Mouse (Mus musculus): ENCODE results near the gene Gm7694.

Gene Gm7694

DNA sequence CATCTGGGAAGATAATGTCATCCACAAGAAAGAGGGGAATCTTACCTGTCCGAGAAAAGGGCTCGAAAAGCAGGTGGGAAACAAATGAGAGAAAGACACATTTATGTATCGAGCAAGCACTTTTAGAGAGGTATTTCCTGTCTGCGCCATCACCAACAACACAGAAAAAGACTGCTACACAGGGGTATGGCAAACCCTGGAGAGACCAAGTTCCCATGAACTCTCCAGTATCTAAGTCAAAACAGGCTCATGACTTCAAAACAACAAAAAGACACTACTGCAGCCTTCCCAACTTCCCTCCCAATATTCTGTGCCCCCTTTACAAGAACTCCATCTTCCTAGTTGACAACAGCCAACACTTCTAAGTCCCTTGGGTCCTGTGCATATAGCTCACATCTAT is at the start of gene Gm7694:
Gene Gm7694, minus strand, starts transcription at position 101 of the 400 bp plus-strand sequence.
- DNase-seq (ENCODE audit: low spot score in 2 of 2): no peak

- DNase-seq (ENCODE audit: low spot score in 2 of 2): peak; percentile 16 to 35
These were observed 47.2 kb upstream of the Gm7694 start for GRCm38 (mm10) chr1:170353335-170353734.

GRCm38 (mm10) chr1:170351080-170351479 is 44.9 kb upstream of the Gm7694 start:
- DNase-seq (ENCODE audit: low spot score in 2 of 2): no peak

- no peak for DNase-seq (ENCODE audit: low spot score in 2 of 2)
These were observed 40.1 kb upstream of the Gm7694 start for GRCm38 (mm10) chr1:170346266-170346665.

GRCm38 (mm10) chr1:170343906-170344305 is 37.8 kb upstream of the Gm7694 start:
- DNase-seq (ENCODE audit: low spot score in 2 of 2): no peak

DNA sequence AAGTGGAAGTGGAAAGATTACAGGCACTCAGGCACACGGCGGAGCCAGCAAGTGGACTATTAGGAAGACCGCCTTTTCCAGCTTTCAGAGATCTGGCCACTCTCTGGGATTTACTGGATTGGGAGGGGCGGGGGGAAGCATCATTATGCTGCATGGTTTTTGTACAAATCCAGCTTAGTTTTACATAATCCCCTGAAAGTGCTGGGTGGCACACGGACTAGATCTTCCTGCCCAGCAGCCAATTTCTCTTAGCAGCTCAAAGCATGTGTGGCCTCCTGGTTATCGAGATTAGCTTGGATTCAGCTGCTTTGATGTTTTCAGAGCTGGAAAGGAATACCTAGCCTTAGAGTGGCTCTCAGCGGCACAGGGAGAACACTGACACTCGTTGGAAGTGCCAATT is 36.9 kb upstream of the Gm7694 start:
- DNase-seq (ENCODE audit: low spot score in 2 of 2): no peak

DNA sequence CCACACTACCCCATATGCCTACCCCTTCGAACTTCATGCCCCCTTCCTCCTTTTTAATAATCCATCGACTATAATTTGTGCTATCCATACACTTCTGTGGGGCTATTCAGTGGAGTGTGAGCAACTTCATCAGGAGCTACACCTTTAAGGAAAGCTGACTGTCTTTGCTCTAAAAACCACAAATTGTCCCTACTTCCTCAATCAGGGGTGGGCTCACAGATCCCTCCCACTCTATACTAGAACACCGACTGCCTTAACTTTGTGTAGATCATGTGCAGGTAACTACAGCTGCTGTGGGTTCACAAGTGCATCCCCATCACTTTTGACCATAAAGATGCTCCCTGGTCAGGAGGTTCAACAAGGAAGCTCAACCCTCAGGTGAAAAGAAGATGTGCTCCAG is 33.8 kb upstream of the Gm7694 start:
- DNase-seq (ENCODE audit: low spot score in 2 of 2): no peak

DNA sequence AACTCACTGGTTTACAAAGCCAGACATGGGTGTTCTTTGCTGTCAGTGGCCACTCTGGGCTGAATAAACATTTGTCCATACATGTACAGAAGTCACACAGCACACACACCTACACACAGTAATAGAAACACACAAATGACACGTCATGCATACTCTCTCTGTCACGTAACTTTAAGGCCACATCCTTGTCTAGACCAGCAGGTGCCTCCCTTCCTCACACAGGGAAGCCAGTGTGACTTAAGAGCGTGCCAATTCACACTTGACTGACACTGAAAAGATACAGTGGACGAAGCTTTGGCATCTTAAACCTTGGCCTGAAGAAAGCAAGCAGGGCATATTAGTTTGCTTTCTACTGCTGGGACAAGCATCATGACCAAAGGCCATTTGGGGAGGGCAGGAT is 26.6 kb upstream of the Gm7694 start:
- DNase-seq (ENCODE audit: low spot score in 2 of 2): no peak

- DNase-seq (ENCODE audit: low spot score in 2 of 2): no peak
These were observed 25.8 kb upstream of the Gm7694 start for GRCm38 (mm10) chr1:170331926-170332325.

DNA sequence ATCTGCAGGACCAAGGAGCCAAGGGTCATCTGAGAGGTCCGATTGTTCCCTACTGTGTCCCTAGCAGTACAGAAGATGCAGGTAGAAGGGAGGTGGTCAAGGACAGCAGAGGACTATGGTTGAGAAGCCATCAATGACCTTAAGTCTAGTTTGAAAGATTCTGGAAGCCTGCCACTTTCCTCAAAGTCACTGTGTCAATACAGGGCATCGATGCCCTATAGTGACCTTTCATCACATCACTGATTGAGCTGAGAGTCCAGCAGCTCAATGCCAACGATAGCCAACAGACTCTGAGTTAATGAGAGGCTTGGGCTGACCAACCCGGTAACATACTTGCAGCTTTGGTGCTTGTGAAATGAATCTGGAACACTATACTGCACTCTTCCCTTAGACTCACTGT is 19.1 kb upstream of the Gm7694 start:
- DNase-seq (ENCODE audit: low spot score in 2 of 2): no peak

DNA sequence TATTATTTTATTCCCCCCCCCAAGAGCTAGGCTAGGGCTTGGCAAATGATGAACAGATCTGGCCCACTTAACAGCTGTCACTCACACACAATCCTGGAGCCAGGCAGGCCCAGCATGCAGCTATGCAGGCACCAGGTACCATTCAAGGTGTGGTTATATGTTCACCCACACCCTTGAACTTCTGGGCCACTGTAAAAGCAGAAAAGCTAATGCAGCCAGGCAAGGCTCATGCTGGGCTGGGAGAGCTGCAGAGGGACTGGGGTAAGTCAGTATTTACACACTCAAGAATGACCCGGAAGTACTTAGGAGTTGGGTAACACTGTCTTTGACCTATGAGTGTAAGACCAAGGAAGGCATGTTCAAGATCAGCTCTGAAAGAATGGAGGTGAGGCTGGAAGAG is 18.2 kb upstream of the Gm7694 start:
- no peak for DNase-seq (ENCODE audit: low spot score in 2 of 2)

DNA sequence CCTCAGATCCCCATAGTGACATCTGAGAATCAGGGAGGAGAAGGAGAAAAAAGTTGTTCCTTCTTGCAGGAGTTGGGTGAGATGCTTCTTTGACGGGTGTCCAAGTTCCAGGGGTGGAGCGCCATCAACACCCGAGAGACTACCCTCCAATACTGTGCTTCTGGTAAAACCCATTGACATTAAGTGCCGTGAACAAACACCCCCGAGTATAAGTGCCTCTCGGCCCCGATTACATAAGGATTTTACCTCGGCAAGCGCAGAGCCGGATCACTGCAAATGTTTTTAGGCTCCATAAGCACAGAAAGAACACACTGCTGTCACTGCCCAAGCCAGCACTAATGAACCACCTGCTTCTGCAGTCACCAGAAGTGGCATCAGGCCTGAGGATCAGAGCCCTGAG is 16.9 kb upstream of the Gm7694 start:
- no peak for DNase-seq (ENCODE audit: low spot score in 2 of 2)

GRCm38 (mm10) chr1:170322046-170322445 is 15.9 kb upstream of the Gm7694 start:
- no peak for DNase-seq (ENCODE audit: low spot score in 2 of 2)

- no peak for DNase-seq (ENCODE audit: low spot score in 2 of 2)
These were observed 5.3 kb upstream of the Gm7694 start for GRCm38 (mm10) chr1:170311431-170311830.

- DNase-seq (ENCODE audit: low spot score in 2 of 2): no peak
These were observed 2.4 kb upstream of the Gm7694 start, which contains the start of gene Spata46 for GRCm38 (mm10) chr1:170308503-170308902. Gene Spata46 (plus strand): TSS chr1:170308803.

- DNase-seq (ENCODE audit: low spot score in 2 of 2): no peak
These were observed 1.1 kb downstream of the Gm7694 start for GRCm38 (mm10) chr1:170305002-170305401.

DNA sequence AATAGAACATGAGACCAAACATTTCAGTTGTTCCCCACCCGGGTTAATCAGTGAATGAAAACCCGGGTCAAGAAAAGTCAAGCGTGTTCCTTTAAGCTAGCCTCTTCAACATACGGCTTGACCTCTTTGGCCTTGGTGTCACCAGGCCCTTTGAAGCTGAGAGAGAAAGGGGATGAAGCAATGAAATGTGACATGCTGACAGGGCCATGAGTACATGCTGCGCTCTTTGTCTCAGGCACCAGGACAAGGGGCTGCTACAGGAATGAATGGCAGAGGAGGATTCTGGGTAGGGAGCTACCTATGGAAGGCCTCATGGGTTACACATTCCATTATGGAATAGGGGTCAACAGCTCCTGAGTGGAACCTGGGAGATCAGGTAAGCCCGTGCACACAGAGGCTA is 3.0 kb downstream of the Gm7694 start:
- no peak for DNase-seq (ENCODE audit: low spot score in 2 of 2)

GRCm38 (mm10) chr1:170302456-170302855 is 3.7 kb downstream of the Gm7694 start:
- no peak for DNase-seq (ENCODE audit: low spot score in 2 of 2)

DNA sequence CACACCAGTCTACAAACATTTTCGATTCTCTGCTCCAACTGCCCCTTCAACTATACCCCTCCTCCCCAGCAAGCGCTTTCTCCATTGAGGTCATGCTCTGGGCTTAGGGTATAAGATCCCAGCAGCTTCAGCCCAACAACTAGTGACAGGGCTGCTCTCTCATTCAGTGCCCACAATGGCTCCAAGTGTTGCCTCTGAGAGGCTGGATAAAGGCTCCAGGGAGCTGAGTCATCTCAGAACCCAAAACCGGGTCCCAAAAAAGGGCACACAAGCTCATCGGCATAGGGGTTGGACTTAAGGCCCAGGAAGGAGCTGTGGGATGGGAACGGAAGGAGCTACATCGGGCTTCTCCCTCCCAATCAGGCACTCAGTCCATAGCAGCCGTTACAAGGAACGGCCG is 4.4 kb downstream of the Gm7694 start:
- DNase-seq (ENCODE audit: low spot score in 2 of 2): no peak

GRCm38 (mm10) chr1:170299496-170299895 is 6.6 kb downstream of the Gm7694 start:
- DNase-seq (ENCODE audit: low spot score in 2 of 2): no peak

- no peak for DNase-seq (ENCODE audit: low spot score in 2 of 2)
These were observed 11.2 kb downstream of the Gm7694 start for GRCm38 (mm10) chr1:170294786-170295570.

DNA sequence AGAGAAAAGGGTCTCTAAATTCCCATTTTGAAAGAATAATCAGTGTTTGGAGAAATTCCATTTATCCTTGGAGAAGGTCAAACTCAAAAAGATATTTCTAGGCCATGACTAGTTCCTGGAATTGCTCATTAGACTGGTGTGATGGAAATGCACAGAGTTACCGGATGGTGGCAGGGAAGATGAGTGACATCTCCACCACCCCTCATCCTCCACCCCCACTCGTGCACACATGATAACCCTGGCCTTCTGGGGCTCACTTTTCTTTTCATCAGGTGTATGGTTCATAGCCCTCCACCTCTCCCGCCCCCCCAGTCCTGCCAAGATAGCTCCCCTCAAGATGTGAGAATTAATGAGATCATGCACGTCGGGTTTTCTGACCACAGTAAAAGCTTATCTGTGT is 12.9 kb downstream of the Gm7694 start:
- no peak for DNase-seq (ENCODE audit: low spot score in 2 of 2)

- peak; percentile 20 to 35 for DNase-seq (ENCODE audit: low spot score in 2 of 2)
These were observed 13.7 kb downstream of the Gm7694 start for GRCm38 (mm10) chr1:170292239-170292951.
